Mouse (Mus musculus) limb, embryonic 14.5 days (tissue): ENCODE data around the gene Adsl. TPM values are rescaled to one million over a fixed set of nuclear protein-coding genes. Genes with fewer than 3 reads are reported as not detected.
"Not testable (repeated sequence)": the region's sequence is repeated elsewhere in the genome, so short reads cannot be mapped to it uniquely, and the experiment has no call there.

Experiments
- ATAC-seq: fragments of 200-750 bp; cut with Nextera tagmentation; 2 replicates; pipeline ENCODE4 v1.8.0; 2017; ENCODE audit warnings: low read depth, moderate number of reproducible peaks, moderate TSS enrichment; ENCODE audit not compliant: low FRiP score
- DNase-seq: peaks from one replicate; pipeline ENCODE4 v3.0.0-alpha.2; 2015; ENCODE audit warnings: low spot score
- H3K27ac ChIP-seq: fragments of 300-500 bp; sonication (generic); replicated peaks from 2 replicates; pipeline ENCODE4 v1.5.1; 2014; ENCODE audit warnings: low read depth, mild to moderate bottlenecking, low read length, moderate library complexity, mixed read lengths
- H3K27me3 ChIP-seq: fragments of 300-500 bp; sonication (generic); 2 replicates; pipeline ENCODE4 v1.6.1; 2014; ENCODE audit warnings: low read length, mixed read lengths; ENCODE audit not compliant: control insufficient read depth, insufficient read depth
- H3K36me3 ChIP-seq: fragments of 300-500 bp; sonication (generic); 2 replicates; pipeline ENCODE4 v1.6.1; 2014; ENCODE audit warnings: mild to moderate bottlenecking, low read length, moderate library complexity, mixed read lengths; ENCODE audit not compliant: control insufficient read depth, insufficient read depth
- H3K4me1 ChIP-seq: fragments of 300-500 bp; sonication (generic); 2 replicates; pipeline ENCODE4 v1.6.1; 2014; ENCODE audit warnings: antibody characterized with exemption, low read length, mixed read lengths; ENCODE audit not compliant: control insufficient read depth, insufficient read depth
- H3K4me2 ChIP-seq: fragments of 300-500 bp; sonication (generic); replicated peaks from 2 replicates; pipeline ENCODE4 v1.6.1; 2014; ENCODE audit warnings: low read depth, mild to moderate bottlenecking, low read length, moderate library complexity; ENCODE audit not compliant: severe bottlenecking
- H3K4me3 ChIP-seq: fragments of 300-500 bp; sonication (generic); replicated peaks from 2 replicates; pipeline ENCODE4 v1.5.1; 2014; ENCODE audit warnings: low read length
- H3K9ac ChIP-seq: fragments of 300-500 bp; sonication (generic); 2 replicates; pipeline ENCODE4 v1.6.1; 2014; ENCODE audit warnings: mild to moderate bottlenecking, low read depth, low read length, moderate library complexity; ENCODE audit not compliant: severe bottlenecking
- H3K9me3 ChIP-seq: fragments of 300-500 bp; sonication (generic); 2 replicates; pipeline ENCODE4 v1.6.1; 2016; ENCODE audit warnings: low read length; ENCODE audit not compliant: control insufficient read depth
- POLR2A ChIP-seq: fragments of 200-500 bp; IDR thresholded peaks from 2 replicates; pipeline ENCODE4 v1.8.0; 2012; ENCODE audit warnings: inconsistent platforms, mild to moderate bottlenecking, moderate library complexity, borderline replicate concordance; ENCODE audit not compliant: insufficient read depth, insufficient read length; ENCODE audit errors: extremely low read depth
- WGBS: fragments of 180-500 bp; shearing (Covaris S2); extraction: QIAGEN DNeasy Blood & Tissue Kit; methylation state at CpG from one replicate; pipeline ENCODE4 v1.1.7; 2014; 5-methylcytosine and 5-hydroxymethylcytosine counted together
- polyA plus RNA-seq, 2 experiments: library from polyadenylated mRNA; depleted of rRNA in 1 of 2; stranded (reverse) in 1 of 2; unstranded in 1 of 2; fragments of >200 nt; fragmentation: Nextera tagmentation in 1 of 2; extraction: Ambion mirVana in 1 of 2; gene quantifications; 2 replicates each; pipeline versions ENCODE4 v1.2.1 to v1.2.3; 2012 to 2014

Gene Adsl
- polyA plus RNA-seq, 2 experiments, result 101 to 114 TPM

GRCm38 (mm10) chr15:80920346-80920745 lies 27.9 kb upstream of the Adsl start:
- Histone ChIP-seq H3K9me3 (no peaks in the 10 kb centered on the region), H3K27ac (no peak overlapping the region), H3K4me3 (no peak overlapping the region), H3K27me3 (no peaks in the 10 kb centered on the region), H3K9ac (no peak overlapping the region), H3K36me3 (peaks cover 85% of the 10 kb centered on the region), H3K4me2 (no peak overlapping the region), H3K4me1 (no peaks in the 10 kb centered on the region)
- ATAC-seq (no peak), DNase-seq (no peak)
- no peak for TF ChIP-seq POLR2A
- WGBS, result 99% methylated on average over 3 of the region's 3 CpGs

- no peaks in the 10 kb centered on the region for H3K4me1 ChIP-seq
- DNase-seq, result no peak
- H3K9ac ChIP-seq, result no peak overlapping the region
- H3K27ac ChIP-seq, result no peak overlapping the region
- peaks cover 82% of the 10 kb centered on the region for H3K36me3 ChIP-seq
- 81% methylated on average over 4 of the region's 4 CpGs for WGBS
- no peak for TF ChIP-seq POLR2A
- no peak overlapping the region for H3K4me3 ChIP-seq
- no peak for ATAC-seq
- no peak overlapping the region for H3K4me2 ChIP-seq
- no peaks in the 10 kb centered on the region for H3K9me3 ChIP-seq
- H3K27me3 ChIP-seq, result no peaks in the 10 kb centered on the region
Observed at GRCm38 (mm10) chr15:80921781-80922180, 26.5 kb upstream of the Adsl start.

GRCm38 (mm10) chr15:80924211-80924610 lies 24.1 kb upstream of the Adsl start:
- DNase-seq (no peak), ATAC-seq (no peak)
- Histone ChIP-seq H3K4me2 (no peak overlapping the region), H3K4me1 (no peaks in the 10 kb centered on the region), H3K9ac (no peak overlapping the region), H3K36me3 (peaks cover 80% of the 10 kb centered on the region), H3K9me3 (no peaks in the 10 kb centered on the region), H3K27ac (no peak overlapping the region), H3K4me3 (no peak overlapping the region), H3K27me3 (no peaks in the 10 kb centered on the region)
- WGBS, result 93% methylated on average over 2 of the region's 2 CpGs
- no peak for TF ChIP-seq POLR2A

GRCm38 (mm10) chr15:80928811-80929355 lies 19.4 kb upstream of the Adsl start:
- WGBS, result 81% methylated on average over 20 of the region's 20 CpGs
- Histone ChIP-seq H3K27me3 (no peaks in the 10 kb centered on the region), H3K4me2 (no peak overlapping the region), H3K36me3 (peaks cover 70% of the 10 kb centered on the region), H3K9me3 (no peaks in the 10 kb centered on the region), H3K27ac (no peak overlapping the region), H3K4me1 (no peaks in the 10 kb centered on the region), H3K9ac (no peak overlapping the region), H3K4me3 (no peak overlapping the region)
- ATAC-seq, result 0 out of 2 replicates have a peak, but pooled peaks have one; percentile 26
- no peak for TF ChIP-seq POLR2A
- no peak for DNase-seq

GRCm38 (mm10) chr15:80930048-80930571 lies 18.2 kb upstream of the Adsl start:
- H3K27me3 ChIP-seq, result no peaks in the 10 kb centered on the region
- WGBS, result 17% methylated on average over 13 of the region's 16 CpGs
- H3K27ac ChIP-seq, result 0 out of 2 replicates have a peak overlapping the region, but pooled peaks have one; percentile 26
- no peak for TF ChIP-seq POLR2A
- peaks cover 65% of the 10 kb centered on the region for H3K36me3 ChIP-seq
- H3K4me1 ChIP-seq, result no peaks in the 10 kb centered on the region
- H3K9me3 ChIP-seq, result no peaks in the 10 kb centered on the region
- no peak overlapping the region for H3K4me2 ChIP-seq
- no peak overlapping the region for H3K9ac ChIP-seq
- no peak overlapping the region for H3K4me3 ChIP-seq
- ATAC-seq (peak; percentile 51; the same call in 1 of the 2 replicates), DNase-seq (peak; percentile 54)

GRCm38 (mm10) chr15:80930676-80931320 lies 17.5 kb upstream of the Adsl start:
- H3K4me2 ChIP-seq, ATAC-seq, H3K9ac ChIP-seq, H3K9me3 ChIP-seq, H3K4me1 ChIP-seq, H3K27me3 ChIP-seq, DNase-seq, H3K27ac ChIP-seq, H3K4me3 ChIP-seq: not testable (repeated sequence)
- H3K36me3 ChIP-seq, result peaks cover 61% of the 10 kb centered on the region
- 76% methylated on average over 23 of the region's 23 CpGs for WGBS
